Mouse (Mus musculus): Measurements from ENCODE around the gene Stk32b. TPM values are rescaled to one million over a fixed set of nuclear protein-coding genes. Genes with fewer than 3 reads are reported as not detected.

The Stk32b gene
- total RNA-seq, 1 experiment from 2014 or later = 0.11 TPM

- DNase-seq = no peak
These were observed 52.0 kb downstream of the Stk32b start for GRCm38 (mm10) chr5:37664962-37665361.

DNA sequence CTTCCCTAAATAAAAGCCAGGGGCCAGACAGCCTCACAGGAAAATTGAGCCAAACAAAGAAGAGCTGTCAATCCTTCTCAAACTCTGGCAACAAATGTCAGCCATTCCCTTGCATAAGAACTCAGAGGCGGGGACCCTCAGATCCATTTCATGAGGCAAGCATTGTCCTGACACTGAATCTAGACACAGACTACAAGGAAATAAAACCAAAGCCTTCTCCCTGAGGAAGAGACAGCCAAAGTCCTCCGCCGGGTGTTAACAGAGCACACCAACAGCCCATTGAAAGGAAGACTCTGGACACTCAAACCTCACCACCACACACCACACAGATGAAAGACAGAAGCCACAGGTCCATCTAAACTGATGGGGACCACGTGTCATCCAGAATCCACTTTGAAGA lies 57.8 kb downstream of the Stk32b start:
- no peak for DNase-seq

- no peak for DNase-seq
These were observed 59.2 kb downstream of the Stk32b start for GRCm38 (mm10) chr5:37657741-37658140.

DNA sequence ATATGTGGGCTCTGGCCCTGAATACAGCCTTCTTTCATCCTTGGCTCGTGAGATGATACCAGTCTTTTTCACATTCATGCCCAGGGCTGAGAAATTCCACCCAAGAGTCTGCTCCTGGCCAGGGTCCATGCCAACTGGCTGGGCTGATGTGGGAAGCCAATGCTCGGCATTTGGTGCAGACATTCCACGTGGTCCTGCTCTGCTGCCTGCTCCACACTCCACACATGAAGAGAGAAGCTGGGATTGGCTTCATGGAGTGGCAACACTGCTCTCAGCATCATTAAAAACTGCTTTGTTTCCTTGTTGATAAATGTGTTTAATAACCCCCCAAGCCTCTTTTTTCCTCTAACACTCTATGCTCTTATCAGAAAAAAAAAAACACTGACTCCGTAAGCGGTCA lies 61.8 kb downstream of the Stk32b start:
- DNase-seq = no peak

- DNase-seq = no peak
These were observed 66.2 kb downstream of the Stk32b start for GRCm38 (mm10) chr5:37650681-37651211.

DNA sequence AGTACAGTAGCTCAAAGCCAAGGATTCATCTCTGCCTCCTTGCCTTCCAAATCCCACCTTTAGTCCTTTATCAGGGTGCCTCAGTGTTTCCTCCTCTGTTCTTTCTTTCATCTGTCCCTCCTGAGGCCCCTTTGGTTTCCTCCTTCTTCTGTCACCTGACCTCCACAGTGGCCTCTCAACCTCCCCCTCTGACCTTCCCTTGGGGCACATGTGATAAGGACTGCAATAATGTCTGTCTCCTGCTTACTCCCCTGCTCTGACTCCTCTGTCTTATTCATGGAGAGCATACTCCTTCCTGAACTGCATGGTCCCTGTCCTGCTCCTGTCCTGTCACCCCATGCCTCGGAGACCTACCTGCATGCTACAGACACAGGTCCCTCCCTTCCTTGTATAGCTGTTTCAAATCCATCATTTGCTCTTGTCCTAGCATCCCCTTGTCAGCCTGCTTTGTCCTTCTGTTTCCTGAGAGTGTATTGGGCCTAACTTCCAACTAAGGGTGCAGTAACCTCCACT lies 66.8 kb downstream of the Stk32b start:
- DNase-seq = no peak

GRCm38 (mm10) chr5:37644082-37644481 lies 72.9 kb downstream of the Stk32b start:
- no peak for DNase-seq

DNA sequence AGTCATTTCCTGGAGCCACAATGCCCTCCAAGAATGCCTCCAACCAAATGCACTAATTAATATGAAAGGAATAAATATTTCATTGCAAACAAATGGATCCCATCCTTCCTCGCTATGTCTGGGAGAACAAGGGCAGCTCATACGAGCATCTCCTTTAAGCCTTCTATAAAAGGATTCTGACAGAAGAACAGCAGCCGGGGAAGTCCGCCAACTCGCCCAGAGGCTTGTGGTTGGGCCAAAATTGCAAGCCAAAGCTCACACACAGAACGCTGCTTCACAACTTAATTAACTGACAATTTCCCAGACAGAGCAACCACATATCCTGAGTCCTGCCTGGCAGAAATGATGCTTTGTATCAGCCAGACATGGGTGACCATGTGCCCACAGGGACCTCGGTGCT lies 74.5 kb downstream of the Stk32b start:
- DNase-seq = no peak

DNA sequence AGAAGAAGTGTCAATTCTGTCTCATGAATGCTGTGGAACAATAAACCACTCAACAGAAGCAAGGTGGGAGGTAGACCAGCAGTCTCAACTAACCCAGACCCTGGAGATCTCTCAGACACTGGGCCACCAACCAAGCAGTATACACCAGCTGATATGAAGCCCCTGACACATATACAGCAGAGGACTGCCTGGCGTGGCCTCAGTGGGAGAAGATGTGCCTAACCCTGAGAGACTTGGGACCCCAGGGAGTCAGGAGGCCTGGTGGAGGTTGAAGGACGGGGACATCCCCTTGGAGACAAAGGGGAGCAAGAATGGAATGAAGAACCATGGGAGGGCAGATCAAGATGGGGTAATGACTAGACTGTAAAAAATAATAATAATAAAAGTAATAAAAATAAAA lies 82.2 kb downstream of the Stk32b start:
- DNase-seq = no peak

GRCm38 (mm10) chr5:37627437-37628163 lies 89.4 kb downstream of the Stk32b start:
- DNase-seq = no peak

- DNase-seq = no peak
These were observed 105.1 kb downstream of the Stk32b start for GRCm38 (mm10) chr5:37611874-37612273.

GRCm38 (mm10) chr5:37599566-37599965 lies 117.4 kb downstream of the Stk32b start:
- DNase-seq = no peak

DNA sequence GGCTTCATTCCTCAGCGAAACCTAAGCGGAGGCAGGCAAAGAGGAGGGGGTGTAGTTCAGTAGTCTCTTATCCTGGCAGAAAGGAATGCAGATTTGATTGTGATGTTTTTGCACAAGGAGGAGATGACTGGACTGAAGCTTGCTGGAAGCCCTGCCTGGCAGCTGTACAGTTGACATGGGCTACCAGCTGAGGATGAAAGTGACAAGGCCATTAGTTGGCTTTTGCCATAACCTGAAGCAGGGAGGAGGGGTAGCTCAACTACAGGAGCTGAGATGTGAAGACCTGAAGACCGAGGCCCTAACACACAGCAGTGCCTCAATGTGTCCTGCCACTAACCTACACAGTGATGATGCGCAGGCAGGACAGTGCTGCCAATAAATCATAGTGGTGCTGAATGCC lies 118.7 kb downstream of the Stk32b start:
- no peak for DNase-seq

DNA sequence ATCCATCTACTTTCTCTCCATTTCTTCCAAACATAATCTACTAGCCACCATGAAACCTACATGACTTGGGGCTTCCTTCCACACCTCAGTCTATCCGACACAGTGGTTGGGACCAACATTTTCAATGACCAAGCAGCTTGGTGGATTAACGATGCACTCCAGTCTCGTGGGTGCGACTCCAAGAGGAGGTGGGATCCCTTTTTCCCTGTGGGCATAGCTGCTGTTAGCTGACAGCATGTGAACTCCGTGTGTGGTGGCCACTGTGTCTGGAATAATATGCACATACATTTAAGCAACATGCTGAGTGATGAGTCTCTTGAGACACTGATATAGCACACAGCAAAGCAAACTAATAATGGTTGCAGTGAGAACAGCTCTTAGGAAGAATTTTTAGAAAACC lies 124.6 kb downstream of the Stk32b start:
- no peak for DNase-seq

DNA sequence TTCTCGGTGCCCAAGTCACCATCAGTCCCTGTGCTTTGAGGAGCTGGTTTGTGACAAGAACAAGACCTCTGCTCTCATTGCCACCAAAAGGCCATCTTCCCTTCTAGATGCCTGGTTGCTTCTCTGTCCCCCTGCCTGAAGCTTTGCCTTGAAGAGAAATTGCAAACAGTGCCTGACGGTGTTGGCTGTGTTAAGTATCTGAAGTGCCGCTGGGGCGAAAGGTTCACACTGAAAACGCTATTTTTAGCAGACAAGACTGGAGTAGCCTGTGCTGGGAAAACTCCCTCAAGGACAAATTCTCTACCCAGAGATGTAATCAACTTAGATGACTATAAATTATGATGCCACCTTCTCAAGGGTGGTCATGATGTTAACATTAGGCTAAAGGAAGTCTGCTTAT lies 129.1 kb downstream of the Stk32b start:
- no peak for DNase-seq

DNA sequence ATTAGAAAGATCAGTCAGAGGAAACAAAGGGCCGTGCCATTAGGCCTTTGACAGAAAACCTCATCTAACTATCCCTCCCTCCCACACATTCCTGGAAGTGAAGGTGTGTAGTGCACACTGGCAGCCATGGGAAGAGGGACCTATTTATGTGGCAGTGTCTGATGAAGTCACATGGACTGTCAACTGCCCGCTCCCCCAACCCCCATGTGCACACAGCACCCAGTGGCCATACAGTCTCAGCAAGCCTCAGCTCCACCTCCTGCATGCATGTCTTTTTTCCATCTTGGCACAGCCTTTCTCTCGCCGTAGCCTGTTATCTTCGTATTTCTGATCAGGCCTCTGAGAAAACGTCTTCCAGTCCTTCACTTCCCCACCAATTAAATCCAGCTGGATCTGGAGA lies 130.9 kb downstream of the Stk32b start:
- no peak for DNase-seq

DNA sequence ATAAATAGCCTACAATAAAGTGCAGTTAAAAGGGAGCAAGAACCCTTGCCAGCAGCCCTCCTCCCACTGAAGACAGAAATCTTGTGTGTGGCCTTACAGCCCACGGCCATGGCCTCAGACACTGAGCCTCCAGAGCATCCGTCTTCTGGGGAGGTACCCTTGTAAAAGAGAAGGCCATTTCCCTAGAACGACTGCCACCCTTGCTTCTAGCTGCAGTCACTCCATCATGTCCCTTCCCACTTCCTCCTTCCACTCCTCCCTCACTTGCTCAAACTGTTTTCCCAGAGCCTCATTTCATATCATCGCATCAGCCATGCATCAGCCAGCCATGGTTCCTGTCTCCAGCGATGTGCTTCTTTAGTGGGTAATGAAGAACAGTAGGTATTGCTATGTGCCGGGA lies 141.5 kb downstream of the Stk32b start:
- no peak for DNase-seq

DNA sequence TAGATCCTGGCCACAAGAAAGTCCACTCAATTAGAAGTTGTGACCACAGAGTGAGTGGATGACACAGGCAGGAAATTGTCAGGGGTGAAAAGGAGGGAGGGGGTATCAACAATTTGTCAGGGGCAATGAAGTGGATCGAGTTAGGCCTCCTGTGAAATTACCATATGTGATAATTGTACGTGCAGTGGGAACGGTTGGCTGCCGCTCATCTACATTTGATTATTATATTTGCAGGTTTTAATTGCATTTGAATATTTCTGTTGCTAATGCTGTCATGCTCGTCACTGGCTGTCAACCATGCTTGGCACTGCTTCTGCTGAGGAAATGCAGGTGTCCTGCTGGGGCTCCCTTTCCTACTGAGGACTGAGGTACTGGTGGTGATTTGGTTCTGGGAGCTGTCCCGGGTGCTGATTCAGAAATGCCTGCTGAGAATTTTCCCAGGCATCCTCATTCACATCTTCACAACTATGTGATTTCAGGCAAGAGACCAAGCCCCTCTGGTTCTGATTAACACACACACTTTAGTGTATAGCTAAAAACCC lies 159.6 kb downstream of the Stk32b start:
- DNase-seq = peak; percentile 24

DNA sequence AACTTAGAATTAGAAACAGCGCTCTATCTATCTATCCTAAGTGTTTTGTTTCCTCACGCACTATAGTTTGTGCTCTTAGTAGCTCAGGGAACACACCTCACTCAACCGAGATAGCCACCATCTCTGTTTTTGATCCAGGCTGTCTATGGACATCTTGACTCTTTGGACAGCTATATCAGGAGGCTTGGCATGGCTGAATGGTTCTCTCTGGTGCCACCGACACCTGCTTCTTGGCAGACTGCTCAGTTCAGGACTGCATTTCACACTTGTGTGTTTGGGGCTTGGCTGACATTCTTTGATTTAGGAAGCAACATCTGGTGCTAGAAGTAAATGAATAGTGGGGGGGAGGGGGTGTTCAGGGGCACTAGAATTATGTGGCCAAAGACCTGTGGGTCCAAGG lies 162.7 kb downstream of the Stk32b start:
- no peak for DNase-seq

- no peak for DNase-seq
These were observed 165.3 kb downstream of the Stk32b start for GRCm38 (mm10) chr5:37551649-37552048.

GRCm38 (mm10) chr5:37535726-37536293 lies 181.2 kb downstream of the Stk32b start:
- DNase-seq = no peak

DNA sequence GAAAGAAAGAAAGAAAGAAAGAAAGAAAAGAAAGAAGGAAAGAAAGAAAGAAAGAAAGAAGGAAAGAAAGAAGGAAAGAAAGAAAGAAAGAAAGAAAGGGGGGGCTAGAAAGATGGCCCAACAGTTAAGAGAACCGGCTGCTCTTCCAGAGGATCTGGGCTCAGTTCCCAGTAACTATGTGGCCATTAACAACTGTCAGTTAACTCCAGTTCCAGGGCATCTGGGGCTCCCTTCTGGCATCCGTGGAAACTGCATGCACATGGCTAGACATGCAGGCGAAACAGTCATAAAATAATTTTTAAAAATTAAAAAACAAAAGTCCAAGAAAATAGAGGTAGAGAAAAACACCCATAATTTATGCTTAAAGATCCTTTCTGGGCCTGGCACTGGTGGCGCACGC lies 181.7 kb downstream of the Stk32b start:
- no peak for DNase-seq

- DNase-seq = no peak
These were observed 191.6 kb downstream of the Stk32b start for GRCm38 (mm10) chr5:37525363-37525762.

- peak; percentile 7 for DNase-seq
These were observed 196.5 kb downstream of the Stk32b start for GRCm38 (mm10) chr5:37520441-37520840.

All from adrenal gland, postnatal 14 days (tissue).